Mouse (Mus musculus) CH12.LX (cell line): Measurements from ENCODE around the gene Nos1. TPM values are rescaled to one million over a fixed set of nuclear protein-coding genes. Genes with fewer than 3 reads are reported as not detected.
A peak's percentile ranks its signal among the peaks of the same experiment; 100 is the strongest.

ENCODE experiments used
- DNase-seq: peaks from one replicate; pipeline ENCODE4 v3.0.0-alpha.2; 2013; ENCODE audit errors: extremely low read depth
- H3K27ac ChIP-seq: 2 replicates; pipeline ENCODE4 v1.5.1; 2012; ENCODE audit warnings: low read depth, mild to moderate bottlenecking, control low read depth, moderate library complexity; ENCODE audit not compliant: insufficient read depth
- H3K27me3 ChIP-seq: replicated peaks from 2 replicates; pipeline ENCODE3; 2012; ENCODE audit warnings: inconsistent platforms
- H3K36me3 ChIP-seq, 2 experiments: replicated peaks in 1 of 2; 2 replicates each; pipeline versions ENCODE3 to v1.6.1; 2012; ENCODE audit warnings: inconsistent platforms in 1 of 2, low read length in 1 of 2, mild to moderate bottlenecking in 1 of 2, mixed read lengths in 1 of 2, moderate library complexity in 1 of 2; ENCODE audit not compliant: control insufficient read depth in 1 of 2, insufficient read depth in 1 of 2
- H3K4me1 ChIP-seq, 2 experiments: 2 replicates each; pipeline ENCODE4 v1.6.1; 2012; ENCODE audit warnings: inconsistent platforms in 1 of 2, moderate library complexity in 1 of 2; ENCODE audit not compliant: insufficient read depth in 2 of 2, control insufficient read depth in 1 of 2
- H3K4me2 ChIP-seq: 2 replicates; pipeline ENCODE4 v1.6.1; 2012; ENCODE audit warnings: low read depth, mild to moderate bottlenecking, control low read depth; ENCODE audit not compliant: poor library complexity, insufficient read depth, severe bottlenecking
- H3K4me3 ChIP-seq, 3 experiments: fragments of 150-350 bp in 1 of 3; sonication (generic) in 1 of 3; replicated peaks in 1 of 3; 2 replicates each; pipeline versions ENCODE3 to v1.5.1; 2011 to 2012; ENCODE audit warnings: low read depth in 2 of 3, low read length in 2 of 3, mild to moderate bottlenecking in 2 of 3, moderate library complexity in 2 of 3, control low read depth in 1 of 3, improper control_type of control experiment in 1 of 3, inconsistent platforms in 1 of 3, mixed read lengths in 1 of 3; ENCODE audit not compliant: poor library complexity in 1 of 3
- H3K79me2 ChIP-seq: replicated peaks from 2 replicates; pipeline ENCODE4 v1.6.1; 2012; ENCODE audit warnings: mild to moderate bottlenecking, moderate library complexity; ENCODE audit not compliant: control insufficient read depth, poor library complexity, insufficient read depth, severe bottlenecking; ENCODE audit errors: extremely low read depth
- H3K9ac ChIP-seq: 2 replicates; pipeline ENCODE4 v1.6.1; 2012; ENCODE audit warnings: low read depth, mild to moderate bottlenecking, control low read depth, moderate library complexity; ENCODE audit not compliant: insufficient read depth
- H3K9me3 ChIP-seq: replicated peaks from 2 replicates; pipeline ENCODE3; 2012; ENCODE audit warnings: low read length, inconsistent platforms, mixed read lengths
- CHD2 ChIP-seq: IDR thresholded peaks from 2 replicates; pipeline ENCODE4 v1.6.1; 2011; ENCODE audit warnings: low read length, improper control_type of control experiment
- CTCF ChIP-seq, 2 experiments: IDR thresholded peaks in 1 of 2; conservative IDR thresholded peaks in 1 of 2; 2 replicates each; pipeline ENCODE4 v1.5.1; 2011 to 2012; ENCODE audit warnings: low read depth in 2 of 2, low read length in 2 of 2, improper control_type of control experiment in 1 of 2, inconsistent platforms in 1 of 2, mild to moderate bottlenecking in 1 of 2, moderate library complexity in 1 of 2
- ELF1 ChIP-seq: IDR thresholded peaks from 2 replicates; pipeline ENCODE4 v1.6.1; 2014; ENCODE audit warnings: low read depth, mild to moderate bottlenecking, inconsistent platforms, low read length, improper control_type of control experiment
- EP300 ChIP-seq: IDR thresholded peaks from 2 replicates; pipeline ENCODE4 v1.6.1; 2011; ENCODE audit warnings: low read length, improper control_type of control experiment
- ETS1 ChIP-seq: conservative IDR thresholded peaks from 2 replicates; pipeline ENCODE4 v1.6.1; 2012; ENCODE audit warnings: low read depth, mild to moderate bottlenecking, inconsistent platforms, low read length, improper control_type of control experiment, moderate library complexity
- GABPA ChIP-seq: IDR thresholded peaks from 2 replicates; pipeline ENCODE4 v1.6.1; 2012; ENCODE audit warnings: low read depth, low read length, improper control_type of control experiment, inconsistent platforms; ENCODE audit not compliant: insufficient replicate concordance
- JUN ChIP-seq: IDR thresholded peaks from 2 replicates; pipeline ENCODE4 v1.6.1; 2011; ENCODE audit warnings: low read depth, mild to moderate bottlenecking, low read length, improper control_type of control experiment, moderate library complexity; ENCODE audit not compliant: insufficient read depth
- KAT2A ChIP-seq: IDR thresholded peaks from 2 replicates; pipeline ENCODE4 v1.6.1; 2012; ENCODE audit warnings: low read length, improper control_type of control experiment, inconsistent platforms; ENCODE audit not compliant: insufficient replicate concordance
- MAX ChIP-seq: IDR thresholded peaks from 2 replicates; pipeline ENCODE4 v1.6.1; 2011; ENCODE audit warnings: low read length, improper control_type of control experiment
- MAZ ChIP-seq: IDR thresholded peaks from 2 replicates; pipeline ENCODE4 v1.6.1; 2012; ENCODE audit warnings: low read depth, mild to moderate bottlenecking, inconsistent platforms, low read length, improper control_type of control experiment, moderate library complexity
- MEF2A ChIP-seq: IDR thresholded peaks from 2 replicates; pipeline ENCODE4 v1.6.1; 2014; ENCODE audit warnings: low read depth, mild to moderate bottlenecking, inconsistent platforms, low read length, improper control_type of control experiment, borderline replicate concordance
- MYC ChIP-seq: IDR thresholded peaks from 2 replicates; pipeline ENCODE4 v1.6.1; 2011; ENCODE audit warnings: low read depth, mild to moderate bottlenecking, improper control_type of control experiment, low read length
- NRF1 ChIP-seq: IDR thresholded peaks from 2 replicates; pipeline ENCODE4 v1.6.1; 2014; ENCODE audit warnings: low read depth, mild to moderate bottlenecking, inconsistent platforms, low read length, improper control_type of control experiment, moderate library complexity
- PAX5 ChIP-seq: IDR thresholded peaks from 2 replicates; pipeline ENCODE4 v1.6.1; 2012; ENCODE audit warnings: low read length, inconsistent platforms, mixed read lengths
- RAD21 ChIP-seq: IDR thresholded peaks from 2 replicates; pipeline ENCODE4 v1.6.1; 2011; ENCODE audit warnings: low read depth, mild to moderate bottlenecking, low read length, improper control_type of control experiment, moderate library complexity
- SMC3 ChIP-seq: IDR thresholded peaks from 2 replicates; pipeline ENCODE4 v1.6.1; 2011; ENCODE audit warnings: low read depth, low read length, improper control_type of control experiment
- TBP ChIP-seq: conservative IDR thresholded peaks from 2 replicates; pipeline ENCODE4 v1.6.1; 2011; ENCODE audit warnings: low read depth, low read length, improper control_type of control experiment
- UBTF ChIP-seq: IDR thresholded peaks from 2 replicates; pipeline ENCODE4 v1.6.1; 2012; ENCODE audit warnings: low read depth, mild to moderate bottlenecking, inconsistent platforms, low read length, improper control_type of control experiment, moderate library complexity
- USF1 ChIP-seq: IDR thresholded peaks from 2 replicates; pipeline ENCODE4 v1.6.1; 2014; ENCODE audit warnings: low read depth, mild to moderate bottlenecking, inconsistent platforms, low read length, improper control_type of control experiment
- ZC3H11A ChIP-seq: IDR thresholded peaks from 2 replicates; pipeline ENCODE4 v1.6.1; 2012; ENCODE audit warnings: low read depth, mild to moderate bottlenecking, inconsistent platforms, low read length, improper control_type of control experiment
- ZNF384 ChIP-seq: IDR thresholded peaks from 2 replicates; pipeline ENCODE4 v1.6.1; 2012; ENCODE audit warnings: low read depth, low read length, improper control_type of control experiment, inconsistent platforms
- dilution Hi-C: fragments of 300-500 bp; cut with MboI; formaldehyde crosslinking; loops from 2 replicates; pipeline ENCODE4 v1.14.3; 2020; ENCODE audit warnings: low sequenced_read_pairs; ENCODE audit not compliant: extremely low pct_unique_long_range_greater_than_20kb, extremely low pct_ligation_motif_present
- in situ Hi-C: fragments of 300-500 bp; cut with MboI; formaldehyde crosslinking; loops from 3 replicates; pipeline ENCODE4 v1.14.3; 2019; ENCODE audit warnings: low sequenced_read_pairs, low pct_ligation_motif_present, low pct_unique_long_range_greater_than_20kb, mixed read lengths
- polyA plus RNA-seq: library from polyadenylated mRNA; unstranded; fragments of >175 nt; gene quantifications from 2 replicates; pipeline ENCODE4 v1.2.1, GENCODE M21; 2012; ENCODE audit warnings: low read depth; ENCODE audit not compliant: insufficient read length
- total RNA-seq, 2 experiments: library from RNA; depleted of rRNA; stranded (reverse); fragments of 300-350 nt in 1 of 2; fragments of >200 nt in 1 of 2; gene quantifications; 2 replicates each; pipeline ENCODE4 v1.2.3; 2012 to 2014

Gene Nos1
- total and polyA plus RNA-seq, 3 experiments, result 2.4 to 17.0 (median 5.6) TPM

DNA sequence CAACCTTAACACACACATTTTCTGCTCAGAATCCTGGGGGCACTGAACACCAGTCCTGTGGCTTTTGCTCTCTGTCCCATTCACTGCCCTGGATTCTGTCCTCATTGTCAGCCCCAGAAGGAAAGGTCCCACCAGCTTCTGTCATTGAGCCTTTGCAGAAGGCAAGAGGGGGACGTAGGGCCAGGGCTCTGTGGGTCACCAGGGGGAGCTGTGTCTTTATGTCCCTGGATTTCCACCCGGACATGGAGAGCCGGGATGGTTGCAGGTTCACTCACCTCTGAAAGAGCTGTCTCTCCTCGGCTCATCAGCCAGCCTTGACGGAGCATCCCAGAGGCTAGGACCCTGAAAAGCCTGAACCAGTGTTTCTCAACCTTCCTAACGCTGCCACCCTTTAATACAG lies 142.9 kb downstream of the Nos1 start:
- no peak for DNase-seq
- Histone ChIP-seq H3K4me3 (peak overlapping the region in 2 of 3 experiments; percentile 3 to 26), H3K4me1 (peaks cover 3 to 46% of the 10 kb centered on the region in 2 experiments)
- TF ChIP-seq SMC3, result peak; percentile 42; the same call in 1 of the 2 replicates
- 0 out of 2 replicates have a peak, but pooled peaks have one; percentile 33 for TF ChIP-seq TBP
- TF ChIP-seq MAZ, result no peak
- TF ChIP-seq EP300, result no peak
- no peak for TF ChIP-seq CHD2
- TF ChIP-seq MYC, result no peak
- TF ChIP-seq CTCF (conservative IDR thresholded peaks at IDR 0.05 in 1 of 2, IDR thresholded peaks at IDR 0.05 in 1 of 2; ENCODE audit: low read depth in 2 of 2, low read length in 2 of 2), result peak in 1 of 2 experiments; percentile 53; a peak in 2 of 4 replicates
- TF ChIP-seq UBTF, result no peak
- TF ChIP-seq MEF2A, result no peak
- no peak for TF ChIP-seq GABPA
- TF ChIP-seq ZC3H11A, result no peak
- no peak for TF ChIP-seq ETS1
- no peak for TF ChIP-seq JUN
- TF ChIP-seq USF1, result no peak
- TF ChIP-seq ZNF384, result no peak
- no peak for TF ChIP-seq NRF1
- TF ChIP-seq PAX5, result no peak
- no peak for TF ChIP-seq ELF1
- TF ChIP-seq KAT2A, result no peak
- peak; percentile 6 for TF ChIP-seq RAD21
- TF ChIP-seq, all 38 proteins: peak for 4
- Histone ChIP-seq H3K4me2 (peak overlapping the region; percentile 27; the same call in 1 of the 2 replicates), H3K9me3 (peaks cover 2% of the 10 kb centered on the region), H3K9ac (peak overlapping the region; percentile 7; the same call in 1 of the 2 replicates), H3K36me3 (peaks cover 0 to 4% of the 10 kb centered on the region in 2 experiments), H3K27ac (no peak overlapping the region), H3K27me3 (no peaks in the 10 kb centered on the region), H3K79me2 (no peaks in the 10 kb centered on the region)
- in situ Hi-C loops, result no loop called here
- dilution Hi-C loops, result no loop called here

- no peak for DNase-seq
- H3K4me1 ChIP-seq, result peaks cover 5 to 28% of the 10 kb centered on the region in 2 experiments
Measured at GRCm38 (mm10) chr5:117928553-117928952, 147.7 kb downstream of the Nos1 start.

More at GRCm38 (mm10) chr5:117928553-117928952, 147.7 kb downstream of the Nos1 start:
- in situ Hi-C loops (loop anchor here (5.0 kb wide), 1 partner anchor 36 kb away; no protein-coding TSS in a partner anchor), dilution Hi-C loops (no loop called here)
- Histone ChIP-seq H3K79me2 (no peaks in the 10 kb centered on the region; the same call in 1 of the 2 replicates), H3K9ac (no peak overlapping the region), H3K27ac (no peak overlapping the region), H3K4me3 (no peak overlapping the region), H3K4me2 (no peak overlapping the region), H3K9me3 (peaks cover 2% of the 10 kb centered on the region), H3K27me3 (no peaks in the 10 kb centered on the region), H3K36me3 (no peaks in the 10 kb centered on the region)
- peak; percentile 64 for TF ChIP-seq SMC3
- no peak for TF ChIP-seq MAX
- TF ChIP-seq CTCF (conservative IDR thresholded peaks at IDR 0.05 in 1 of 2, IDR thresholded peaks at IDR 0.05 in 1 of 2; ENCODE audit: low read depth in 2 of 2, low read length in 2 of 2), result peak; percentile 20 to 57; a peak in 2 of 4 replicates
- TF ChIP-seq RAD21, result peak; percentile 64
